Mouse (Mus musculus) midbrain, postnatal 0 days (tissue): ENCODE measurements at regions not wholly inside any gene's neighbourhood (a gene's known extent, or its start where the extent isn't known, plus 50 kb on each side); places are given as distances from the start of the nearest gene placed in this dataset.

ENCODE experiments used
- ATAC-seq: fragments of 200-750 bp; cut with Nextera tagmentation; 2 replicates; pipeline ENCODE4 v1.8.0; 2017; ENCODE audit warnings: moderate number of reproducible peaks, mild to moderate bottlenecking, moderate TSS enrichment, moderate library complexity; ENCODE audit not compliant: low FRiP score
- DNase-seq: peaks from one replicate; pipeline ENCODE4 v3.0.0-alpha.2; 2015; ENCODE audit warnings: low spot score
- H3K27ac ChIP-seq: fragments of 300-500 bp; sonication (generic); 2 replicates; pipeline ENCODE4 v1.5.1; 2014; ENCODE audit warnings: low read depth, mild to moderate bottlenecking, low read length, mixed read lengths
- H3K27me3 ChIP-seq: fragments of 300-500 bp; sonication (generic); 2 replicates; pipeline ENCODE4 v1.6.1; 2014; ENCODE audit warnings: low read length, control low read depth, mixed read lengths; ENCODE audit not compliant: insufficient read depth
- H3K36me3 ChIP-seq: fragments of 300-500 bp; sonication (generic); 2 replicates; pipeline ENCODE4 v1.6.1; 2014; ENCODE audit warnings: low read length, control low read depth, mixed read lengths; ENCODE audit not compliant: insufficient read depth
- H3K4me1 ChIP-seq: fragments of 300-500 bp; sonication (generic); 2 replicates; pipeline ENCODE4 v1.6.1; 2014; ENCODE audit warnings: mild to moderate bottlenecking, control low read depth, antibody characterized with exemption, low read length, mixed read lengths; ENCODE audit not compliant: insufficient read depth
- H3K4me2 ChIP-seq: fragments of 300-500 bp; sonication (generic); 2 replicates; pipeline ENCODE4 v1.6.1; 2014; ENCODE audit warnings: low read depth, mild to moderate bottlenecking, low read length, mixed read lengths; ENCODE audit not compliant: poor library complexity, severe bottlenecking
- H3K4me3 ChIP-seq: fragments of 300-500 bp; sonication (generic); 2 replicates; pipeline ENCODE4 v1.5.1; 2014; ENCODE audit warnings: low read depth, mild to moderate bottlenecking, low read length, moderate library complexity
- H3K9ac ChIP-seq: fragments of 300-500 bp; sonication (generic); replicated peaks from 2 replicates; pipeline ENCODE4 v1.6.1; 2014; ENCODE audit warnings: mild to moderate bottlenecking, low read length, moderate library complexity, mixed read lengths; ENCODE audit not compliant: poor library complexity, severe bottlenecking
- H3K9me3 ChIP-seq: fragments of 300-500 bp; sonication (generic); 2 replicates; pipeline ENCODE4 v1.6.1; 2016; ENCODE audit warnings: low read length, control low read depth
- CTCF ChIP-seq: IDR thresholded peaks from 2 replicates; pipeline ENCODE4 v1.5.1; 2016; ENCODE audit warnings: antibody characterized with exemption, mild to moderate bottlenecking
- WGBS: fragments of 180-500 bp; shearing (Covaris S2); extraction: QIAGEN DNeasy Blood & Tissue Kit; methylation state at CpG from one replicate; pipeline ENCODE4 v1.1.7; 2014; 5-methylcytosine and 5-hydroxymethylcytosine counted together

GRCm38 (mm10) chr14:101332015-101332414 lies 131.9 kb upstream of the Prr30 start:
- H3K4me1 ChIP-seq = no peaks in the 10 kb centered on the region
- no peak overlapping the region for H3K4me3 ChIP-seq
- H3K9me3 ChIP-seq = no peaks in the 10 kb centered on the region
- TF ChIP-seq CTCF = no peak
- no peak for ATAC-seq
- H3K36me3 ChIP-seq = no peaks in the 10 kb centered on the region
- DNase-seq = peak; percentile 21
- H3K27me3 ChIP-seq = no peaks in the 10 kb centered on the region
- H3K27ac ChIP-seq = no peak overlapping the region
- H3K9ac ChIP-seq = no peak overlapping the region
- 64% methylated on average over 4 of the region's 4 CpGs for WGBS
- no peak overlapping the region for H3K4me2 ChIP-seq

GRCm38 (mm10) chr14:101327421-101327820 lies 127.3 kb upstream of the Prr30 start:
- no peak for TF ChIP-seq CTCF
- WGBS = 47% methylated on average over 6 of the region's 6 CpGs
- Histone ChIP-seq H3K4me3 (no peak overlapping the region), H3K27ac (no peak overlapping the region), H3K4me2 (no peak overlapping the region), H3K9ac (no peak overlapping the region), H3K27me3 (no peaks in the 10 kb centered on the region), H3K4me1 (no peaks in the 10 kb centered on the region), H3K9me3 (no peaks in the 10 kb centered on the region), H3K36me3 (no peaks in the 10 kb centered on the region)
- peak; percentile 87 for DNase-seq
- peak; percentile 84 for ATAC-seq

DNA sequence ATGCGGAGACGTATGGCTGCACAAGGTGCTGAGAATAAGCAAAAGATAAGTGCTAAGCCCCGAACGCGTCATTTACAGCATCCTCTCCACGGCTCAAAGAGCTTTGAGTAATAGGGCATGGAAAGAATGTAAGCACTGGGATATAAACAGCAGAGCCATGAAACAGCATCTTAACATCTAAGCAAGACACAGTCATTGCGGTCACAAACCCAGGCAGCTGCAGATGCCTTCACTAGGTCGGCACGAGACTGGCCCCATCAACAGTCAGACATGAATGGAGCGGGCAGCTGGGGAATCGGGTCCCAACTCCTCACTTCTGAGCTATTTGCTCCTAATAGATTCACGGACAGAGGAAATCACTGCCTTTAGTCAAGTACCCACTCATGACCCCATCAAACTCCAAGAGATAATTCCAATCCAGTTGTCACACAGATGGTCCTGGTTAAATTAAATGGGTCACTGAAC lies 126.4 kb upstream of the Prr30 start:
- 49% methylated on average over 12 of the region's 12 CpGs for WGBS
- ATAC-seq = no peak
- no peak for TF ChIP-seq CTCF

DNA sequence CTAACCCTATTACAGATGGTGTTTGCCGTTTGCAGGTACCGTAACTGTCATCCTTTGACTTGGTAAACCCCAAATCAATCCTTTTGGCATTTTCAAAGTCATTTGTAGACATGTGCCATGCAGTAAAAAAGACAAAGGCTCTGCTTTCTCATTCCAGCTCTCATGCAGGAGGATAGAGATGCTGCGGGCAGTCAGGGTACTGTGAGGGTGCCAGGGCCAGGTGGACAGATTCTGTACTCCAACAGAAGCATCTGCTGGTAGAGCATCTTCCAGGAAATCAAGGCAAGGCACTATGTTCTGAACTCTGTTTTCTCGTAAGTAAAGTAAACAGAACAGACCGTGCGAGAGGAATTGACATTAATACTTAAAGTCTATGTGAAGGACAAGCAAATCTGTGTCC lies 123.2 kb upstream of the Prr30 start:
- no peak overlapping the region for H3K4me2 ChIP-seq
- H3K9me3 ChIP-seq = no peaks in the 10 kb centered on the region
- WGBS = 93% methylated on average over 6 of the region's 6 CpGs
- no peak for DNase-seq
- H3K4me1 ChIP-seq = no peaks in the 10 kb centered on the region
- H3K4me3 ChIP-seq = no peak overlapping the region
- no peak for ATAC-seq
- TF ChIP-seq CTCF = no peak
- no peaks in the 10 kb centered on the region for H3K36me3 ChIP-seq
- no peak overlapping the region for H3K9ac ChIP-seq
- no peak overlapping the region for H3K27ac ChIP-seq
- no peaks in the 10 kb centered on the region for H3K27me3 ChIP-seq

More for the DNA sequence above, 126.4 kb upstream of the Prr30 start:
- peak; percentile 15 for DNase-seq
- Histone ChIP-seq H3K9ac (no peak overlapping the region), H3K36me3 (no peaks in the 10 kb centered on the region), H3K27ac (no peak overlapping the region), H3K27me3 (no peaks in the 10 kb centered on the region), H3K4me1 (no peaks in the 10 kb centered on the region), H3K9me3 (no peaks in the 10 kb centered on the region), H3K4me2 (no peak overlapping the region), H3K4me3 (no peak overlapping the region)

- no peaks in the 10 kb centered on the region for H3K27me3 ChIP-seq
- H3K4me1 ChIP-seq = no peaks in the 10 kb centered on the region
- H3K27ac ChIP-seq = no peak overlapping the region
- H3K9ac ChIP-seq = no peak overlapping the region
- DNase-seq = no peak
- no peak overlapping the region for H3K4me2 ChIP-seq
- no peaks in the 10 kb centered on the region for H3K9me3 ChIP-seq
- no peaks in the 10 kb centered on the region for H3K36me3 ChIP-seq
- no peak for TF ChIP-seq CTCF
- no peak overlapping the region for H3K4me3 ChIP-seq
- no peak for ATAC-seq
Observed at GRCm38 (mm10) chr14:101307920-101308319, 107.8 kb upstream of the Prr30 start.

DNA sequence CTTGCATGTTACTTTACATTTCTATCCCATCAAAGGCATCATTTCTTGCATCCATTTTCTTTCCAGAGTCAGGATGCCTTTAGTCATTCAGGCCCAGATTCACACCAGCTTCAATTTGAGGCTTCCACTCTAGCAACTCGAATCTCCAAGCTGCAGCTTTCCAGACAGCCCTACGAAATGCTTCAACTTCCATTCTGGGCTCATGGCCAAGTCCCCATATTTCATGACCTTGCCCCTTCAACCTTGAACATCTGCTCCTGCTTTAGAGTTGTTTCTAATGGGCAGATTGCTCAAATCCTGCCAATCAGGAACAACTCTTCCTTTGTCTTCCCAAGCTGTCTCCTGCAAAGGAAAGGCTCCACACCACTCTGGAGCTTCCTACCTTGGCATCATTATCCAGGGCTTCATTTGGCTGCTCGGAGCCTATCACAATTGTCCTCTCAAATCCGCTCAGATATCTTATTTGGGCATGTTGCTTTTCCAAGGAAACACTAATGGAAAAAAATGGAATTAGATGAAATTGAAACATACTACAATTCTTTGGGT lies 104.4 kb upstream of the Prr30 start:
- DNase-seq (peak; percentile 36), ATAC-seq (no peak)

More for the DNA sequence above, 104.4 kb upstream of the Prr30 start:
- H3K27me3 ChIP-seq = no peaks in the 10 kb centered on the region
- H3K4me2 ChIP-seq = no peak overlapping the region
- no peaks in the 10 kb centered on the region for H3K4me1 ChIP-seq
- TF ChIP-seq CTCF = no peak
- no peaks in the 10 kb centered on the region for H3K36me3 ChIP-seq
- 80% methylated on average over 4 of the region's 4 CpGs for WGBS
- no peak overlapping the region for H3K4me3 ChIP-seq
- H3K9me3 ChIP-seq = no peaks in the 10 kb centered on the region
- H3K27ac ChIP-seq = no peak overlapping the region
- H3K9ac ChIP-seq = no peak overlapping the region
